Mouse (Mus musculus): ENCODE data around the gene Vps13d.

DNA sequence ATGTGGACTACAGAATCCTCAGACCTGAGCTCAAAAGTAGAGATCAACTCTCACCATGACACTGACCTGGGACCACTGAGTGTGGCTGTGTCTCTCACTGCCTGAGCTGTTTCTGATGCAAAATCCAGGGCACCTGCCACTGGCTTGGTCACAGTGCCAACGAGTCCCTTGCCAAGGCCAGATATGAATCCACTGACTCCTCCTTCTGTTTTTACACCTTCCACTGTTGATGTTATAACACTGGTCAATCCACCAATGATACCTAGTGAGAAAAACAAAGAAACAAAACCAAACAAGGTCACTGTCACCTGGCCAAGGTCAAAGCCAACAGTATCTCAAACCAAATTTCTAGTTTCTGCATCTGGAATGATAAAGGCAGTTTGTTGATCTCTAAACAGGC is 178.1 kb downstream of the Vps13d start:
- TF ChIP-seq POLR2A (IDR thresholded peaks at IDR 0.05; ENCODE audit: control insufficient read depth, low read depth, low read length), result no peak
- TF ChIP-seq CTCF (IDR thresholded peaks at IDR 0.05; ENCODE audit: control insufficient read depth, insufficient read depth, insufficient replicate concordance, low read depth, low read length), result no peak

Measured in testis, adult 2 months (tissue).